10 mouse cellular contexts compared by ENCODE assay signal in genomic region chr10:69218458-69219288, GRCm38 (mm10). TPM values are rescaled to one million over a fixed set of nuclear protein-coding genes. Genes with fewer than 3 reads are reported as not detected.
DNase-seq lines count a peak whose midpoint lies in the region; ATAC-seq and TF ChIP-seq lines count a peak whose summit lies in the region.
"Had no signal": no experiment of that assay in that cellular context is flagged by ENCODE, and none has a peak within 500 bp of the region (broad histone marks: within the 10 kb centered on the region; RNA-seq: fewer than 3 reads in every experiment).

No protein-coding gene starts in this region.

- H3K27me3 ChIP-seq in kidney, adult 2 months (replicated peaks; ENCODE audit: control insufficient read depth, insufficient read depth, low read length) = no peaks in the 10 kb centered on the region
- H3K27me3 ChIP-seq in midbrain, embryonic 16.5 days (ENCODE audit: control insufficient read depth, insufficient read depth, low read depth, low read length) = no peaks in the 10 kb centered on the region
- H3K27me3 ChIP-seq in hindbrain, postnatal 0 days (ENCODE audit: insufficient read depth, low read length) = no peaks in the 10 kb centered on the region
- H3K27me3 ChIP-seq: forebrain, embryonic 12.5 days had no signal

- no peak overlapping the region for H3K9ac ChIP-seq in midbrain, embryonic 16.5 days (ENCODE audit: low read depth, low read length)
- no peak overlapping the region for H3K9ac ChIP-seq in hindbrain, postnatal 0 days (replicated peaks; ENCODE audit: low read length)
- H3K9ac ChIP-seq: forebrain, embryonic 12.5 days had no signal

- no peak for TF ChIP-seq CTCF in kidney, adult 2 months (conservative IDR thresholded peaks at IDR 0.05; ENCODE audit: insufficient read depth, insufficient read length, low read depth, low read length)
- no peak for TF ChIP-seq CTCF in hindbrain, postnatal 0 days (IDR thresholded peaks at IDR 0.05; ENCODE audit: low read depth)

- no peak overlapping the region for H3K4me2 ChIP-seq in midbrain, embryonic 16.5 days (ENCODE audit: low read length)
- no peak overlapping the region for H3K4me2 ChIP-seq in hindbrain, postnatal 0 days (ENCODE audit: low read depth, low read length)
- H3K4me2 ChIP-seq: forebrain, embryonic 12.5 days had no signal

- no peaks in the 10 kb centered on the region for H3K36me3 ChIP-seq in kidney, adult 2 months (ENCODE audit: control insufficient read depth, insufficient read depth, low read length)
- peaks cover 4% of the 10 kb centered on the region; the same call in 1 of the 2 replicates for H3K36me3 ChIP-seq in midbrain, embryonic 16.5 days (ENCODE audit: control insufficient read depth, insufficient read depth, low read length)
- no peaks in the 10 kb centered on the region for H3K36me3 ChIP-seq in hindbrain, postnatal 0 days (ENCODE audit: insufficient read depth, low read length)

- peak; percentile 91 for DNase-seq in adipocyte (ENCODE audit: low spot score)
- peak; percentile 41 for DNase-seq in gastrocnemius, postnatal 14 days
- DNase-seq in kidney, adult 2 months = peak; percentile 95
- DNase-seq in lung, postnatal 10 days = peak; percentile 56
- DNase-seq in thymus, postnatal 0 days (ENCODE audit: low spot score) = no peak
- no peak for DNase-seq in hindbrain, postnatal 0 days (ENCODE audit: low spot score)

- intact Hi-C loops in gastrocnemius, postnatal 14 days (cut with DNase I; ENCODE audit: low total_unique reads) = no loop called here

- H3K27ac ChIP-seq in kidney, adult 2 months (ENCODE audit: insufficient read depth, low read depth, low read length) = peak overlapping the region; percentile 97
- no peak overlapping the region for H3K27ac ChIP-seq in midbrain, embryonic 16.5 days (ENCODE audit: low read length)
- H3K27ac ChIP-seq in hindbrain, postnatal 0 days = no peak overlapping the region
- H3K27ac ChIP-seq: forebrain, embryonic 12.5 days; midbrain, embryonic 10.5 days had no signal

- no peak overlapping the region for H3K4me3 ChIP-seq in kidney, adult 2 months (ENCODE audit: insufficient read depth, low read depth, low read length)
- no peak overlapping the region for H3K4me3 ChIP-seq in midbrain, embryonic 16.5 days (ENCODE audit: low read depth, low read length)
- no peak overlapping the region for H3K4me3 ChIP-seq in hindbrain, postnatal 0 days (ENCODE audit: low read length)
- H3K4me3 ChIP-seq: forebrain, embryonic 12.5 days; midbrain, embryonic 10.5 days had no signal

- H3K4me1 ChIP-seq in kidney, adult 2 months (ENCODE audit: control insufficient read depth, insufficient read depth, low read length) = peaks cover 29% of the 10 kb centered on the region
- 0 out of 2 replicates have a peak, but pooled peaks cover 3% of the 10 kb centered on the region for H3K4me1 ChIP-seq in midbrain, embryonic 16.5 days (ENCODE audit: control insufficient read depth, insufficient read depth, low read length)
- H3K4me1 ChIP-seq in hindbrain, postnatal 0 days (ENCODE audit: insufficient read depth, low read length) = peaks cover 7% of the 10 kb centered on the region

- WGBS in kidney, adult 2 months = 45% methylated on average over 14 of the region's 14 CpGs
- 91% methylated on average over 14 of the region's 14 CpGs for WGBS in midbrain, embryonic 16.5 days
- WGBS in hindbrain, postnatal 0 days = 89% methylated on average over 14 of the region's 14 CpGs

- H3K9me3 ChIP-seq in midbrain, embryonic 16.5 days (replicated peaks; ENCODE audit: control insufficient read depth, low read length, poor library complexity, severe bottlenecking) = no peaks in the 10 kb centered on the region
- H3K9me3 ChIP-seq in hindbrain, postnatal 0 days (ENCODE audit: low read length) = no peaks in the 10 kb centered on the region
- H3K9me3 ChIP-seq: forebrain, embryonic 12.5 days had no signal

- ATAC-seq in midbrain, embryonic 16.5 days = no peak
- no peak for ATAC-seq in hindbrain, postnatal 0 days

- no peak for TF ChIP-seq POLR2A in kidney, adult 2 months (IDR thresholded peaks at IDR 0.05; ENCODE audit: low read depth, low read length)

RNA-seq across cellular contexts. Expression of gene A930033H14Rik, which starts 5.8 kb away (rescaled TPM):
- 1 to 10 TPM; 2.9 to 3.4 TPM for total RNA-seq in gastrocnemius, postnatal 14 days (2021)
- 0.94 and 1.1 TPM in 2 replicates for polyA plus RNA-seq in kidney, adult 2 months (2012; rRNA removed)
- 0.36 TPM in 2 replicates for polyA plus RNA-seq in thymus, postnatal 0 days (2015; fragmentation: Nextera tagmentation; extraction: Ambion mirVana)
- polyA plus RNA-seq in midbrain, embryonic 16.5 days (2015; fragmentation: Nextera tagmentation; extraction: Ambion mirVana) = 1.3 and 1.5 TPM in 2 replicates
- 0.47 and 0.61 TPM in 2 replicates for total RNA-seq in hindbrain, postnatal 0 days (2014; rRNA removed)
- polyA plus RNA-seq in hindbrain, postnatal 0 days (2015; fragmentation: Nextera tagmentation; extraction: Ambion mirVana) = 1.4 TPM in 2 replicates
- total RNA-seq: MEL had no signal

Comparison
In these comparisons a context has a peak if more than half of its experiments do, and no peak if none do; other contexts are left out.
1. DNase-seq: peak in adipocyte (single experiment), gastrocnemius, postnatal 14 days (single experiment), kidney, adult 2 months (single experiment) and lung, postnatal 10 days (single experiment); none in thymus, postnatal 0 days (single experiment) and hindbrain, postnatal 0 days (single experiment).